16 mouse cellular contexts compared by ENCODE assay signal in the genomic region with DNA sequence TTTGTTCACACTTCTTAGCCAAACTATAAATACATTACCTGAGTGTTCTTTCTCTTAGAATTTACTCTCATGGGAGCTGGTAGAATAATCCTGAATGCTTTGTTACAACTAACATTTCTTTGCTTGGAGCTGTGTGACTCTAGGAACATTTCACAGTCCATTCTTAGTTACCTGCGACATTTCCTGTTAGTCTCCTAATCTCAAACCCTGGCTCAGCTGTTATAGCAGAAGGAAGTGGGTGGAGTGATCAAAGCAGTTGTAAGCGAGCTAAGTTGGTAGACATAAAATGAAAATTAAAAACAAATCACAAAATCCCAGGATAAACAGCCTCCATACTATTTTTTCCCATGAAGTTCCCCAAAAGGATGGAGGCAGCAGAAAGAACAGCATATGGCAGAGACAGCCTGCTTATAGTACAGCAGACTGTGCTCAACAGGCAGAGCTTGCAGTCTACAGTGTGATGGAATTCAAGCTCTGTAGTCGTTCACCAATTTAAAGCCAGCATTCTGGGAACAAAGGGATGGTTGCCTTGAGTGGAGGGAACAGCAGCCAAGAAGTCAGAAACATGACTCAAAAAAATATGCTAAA.
DNase-seq lines count a peak whose midpoint lies in the region; ATAC-seq and TF ChIP-seq lines count a peak whose summit lies in the region.
"Had no signal": no experiment of that assay in that cellular context is flagged by ENCODE, and none has a peak within 500 bp of the region (broad histone marks: within the 10 kb centered on the region; RNA-seq: fewer than 3 reads in every experiment).

No protein-coding gene starts in this region.

- H3K36me3 ChIP-seq in midbrain, postnatal 0 days (ENCODE audit: insufficient read depth, low read length): no peaks in the 10 kb centered on the region
- H3K36me3 ChIP-seq in midbrain, embryonic 14.5 days (ENCODE audit: control insufficient read depth, insufficient read depth, low read length): no peaks in the 10 kb centered on the region
- H3K36me3 ChIP-seq in midbrain, embryonic 15.5 days (replicated peaks): no peaks in the 10 kb centered on the region
- H3K36me3 ChIP-seq: heart, embryonic 15.5 days; hindbrain, embryonic 10.5 days had no signal

- no peak overlapping the region for H3K9ac ChIP-seq in midbrain, postnatal 0 days (replicated peaks; ENCODE audit: low read length, poor library complexity, severe bottlenecking)
- no peak overlapping the region for H3K9ac ChIP-seq in midbrain, embryonic 14.5 days (replicated peaks; ENCODE audit: low read length)
- H3K9ac ChIP-seq in midbrain, embryonic 15.5 days: no peak overlapping the region
- H3K9ac ChIP-seq: heart, embryonic 15.5 days; liver, embryonic 14.5 days had no signal

- no peak for ATAC-seq in midbrain, postnatal 0 days (ENCODE audit: low FRiP score)
- ATAC-seq in midbrain, embryonic 14.5 days (ENCODE audit: low FRiP score, low TSS enrichment): no peak
- no peak for ATAC-seq in midbrain, embryonic 15.5 days (replicated peaks)
- ATAC-seq: inflammation-experienced regulatory T-cells, adult 6 months had no signal

- peak; percentile 16 for DNase-seq in midbrain, postnatal 0 days (ENCODE audit: low spot score)
- DNase-seq in midbrain, embryonic 14.5 days: no peak
- DNase-seq in layer of hippocampus, adult 8-10 months (ENCODE audit: low spot score in 2 of 2): peak; percentile 49 to 52
- peak; percentile 18 to 38 for DNase-seq in left cerebral cortex, adult 9 months (ENCODE audit: low spot score in 2 of 2)
- peak; percentile 79 for DNase-seq in telencephalon, adult 2 months (ENCODE audit: low read depth, low spot score)
- no peak for DNase-seq in kidney, postnatal 14 days
- no peak for DNase-seq in gastrocnemius, postnatal 14 days
- DNase-seq: cerebellum, adult 9-11 months; embryo, embryonic 11 days; lung, postnatal 14 days had no signal

- H3K4me1 ChIP-seq in midbrain, postnatal 0 days (ENCODE audit: insufficient read depth, low read length): no peaks in the 10 kb centered on the region
- H3K4me1 ChIP-seq in midbrain, embryonic 14.5 days (ENCODE audit: control insufficient read depth, insufficient read depth, low read length): no peaks in the 10 kb centered on the region
- no peaks in the 10 kb centered on the region for H3K4me1 ChIP-seq in midbrain, embryonic 15.5 days
- H3K4me1 ChIP-seq: heart, embryonic 15.5 days; hindbrain, embryonic 10.5 days had no signal

- no peak overlapping the region for H3K4me2 ChIP-seq in midbrain, postnatal 0 days (ENCODE audit: low read depth, low read length, poor library complexity, severe bottlenecking)
- H3K4me2 ChIP-seq in midbrain, embryonic 14.5 days (ENCODE audit: low read length): no peak overlapping the region
- H3K4me2 ChIP-seq in midbrain, embryonic 15.5 days: no peak overlapping the region
- H3K4me2 ChIP-seq: heart, embryonic 15.5 days had no signal

- no peaks in the 10 kb centered on the region for H3K9me3 ChIP-seq in midbrain, postnatal 0 days (ENCODE audit: low read length)
- H3K9me3 ChIP-seq in midbrain, embryonic 14.5 days (ENCODE audit: control insufficient read depth, low read length): no peaks in the 10 kb centered on the region
- no peaks in the 10 kb centered on the region for H3K9me3 ChIP-seq in midbrain, embryonic 15.5 days
- H3K9me3 ChIP-seq: heart, embryonic 15.5 days; hindbrain, embryonic 10.5 days had no signal

- WGBS in midbrain, postnatal 0 days: 72% methylated on average over 3 of the region's 3 CpGs
- WGBS in midbrain, embryonic 14.5 days: 71% methylated on average over 3 of the region's 3 CpGs
- 71% methylated on average over 3 of the region's 3 CpGs for WGBS in midbrain, embryonic 15.5 days

- intact Hi-C loops in gastrocnemius, postnatal 14 days (cut with DNase I; ENCODE audit: low total_unique reads): no loop called here

- TF ChIP-seq CTCF in midbrain, postnatal 0 days (IDR thresholded peaks at IDR 0.05): no peak

- H3K27ac ChIP-seq in midbrain, postnatal 0 days (ENCODE audit: low read depth, low read length): no peak overlapping the region
- H3K27ac ChIP-seq in midbrain, embryonic 14.5 days (replicated peaks; ENCODE audit: low read depth, low read length): no peak overlapping the region
- no peak overlapping the region for H3K27ac ChIP-seq in midbrain, embryonic 15.5 days
- H3K27ac ChIP-seq: heart, embryonic 15.5 days; hindbrain, embryonic 10.5 days; liver, embryonic 14.5 days had no signal

- H3K27me3 ChIP-seq in midbrain, postnatal 0 days (ENCODE audit: insufficient read depth, low read length): no peaks in the 10 kb centered on the region
- no peaks in the 10 kb centered on the region for H3K27me3 ChIP-seq in midbrain, embryonic 14.5 days (ENCODE audit: control insufficient read depth, insufficient read depth, low read length)
- H3K27me3 ChIP-seq in midbrain, embryonic 15.5 days (replicated peaks): no peaks in the 10 kb centered on the region
- H3K27me3 ChIP-seq: heart, embryonic 15.5 days had no signal

- H3K4me3 ChIP-seq in midbrain, postnatal 0 days (ENCODE audit: low read depth, low read length): no peak overlapping the region
- H3K4me3 ChIP-seq in midbrain, embryonic 14.5 days (replicated peaks; ENCODE audit: low read depth, low read length): no peak overlapping the region
- no peak overlapping the region for H3K4me3 ChIP-seq in midbrain, embryonic 15.5 days
- H3K4me3 ChIP-seq: heart, embryonic 15.5 days; hindbrain, embryonic 10.5 days; myocyte had no signal

Comparison
In these comparisons a context has a peak if more than half of its experiments do, and no peak if none do; other contexts are left out.
1. DNase-seq: peak in midbrain, postnatal 0 days (single experiment), layer of hippocampus, adult 8-10 months (2 of 2), left cerebral cortex, adult 9 months (2 of 2) and telencephalon, adult 2 months (single experiment); none in midbrain, embryonic 14.5 days (single experiment), kidney, postnatal 14 days (single experiment) and gastrocnemius, postnatal 14 days (single experiment).